Mouse (Mus musculus) embryonic facial prominence, embryonic 14.5 days (tissue): ENCODE results near the gene Rtkn2. TPM values are rescaled to one million over a fixed set of nuclear protein-coding genes. Genes with fewer than 3 reads are reported as not detected.

Experiments used
- ATAC-seq: fragments of 200-750 bp; cut with Nextera tagmentation; 2 replicates; pipeline ENCODE4 v1.8.0; 2017; ENCODE audit warnings: low read depth, moderate number of reproducible peaks, moderate TSS enrichment
- DNase-seq: peaks from one replicate; pipeline ENCODE4 v3.0.0-alpha.2; 2015; ENCODE audit warnings: low spot score
- H3K27ac ChIP-seq: fragments of 300-500 bp; sonication (generic); replicated peaks from 2 replicates; pipeline ENCODE4 v1.5.1; 2014; ENCODE audit warnings: low read depth, mild to moderate bottlenecking, low read length, moderate library complexity
- H3K27me3 ChIP-seq: fragments of 300-500 bp; sonication (generic); replicated peaks from 2 replicates; pipeline ENCODE4 v1.6.1; 2014; ENCODE audit warnings: low read length; ENCODE audit not compliant: control insufficient read depth, insufficient read depth
- H3K36me3 ChIP-seq: fragments of 300-500 bp; sonication (generic); 2 replicates; pipeline ENCODE4 v1.6.1; 2014; ENCODE audit warnings: low read length, mixed read lengths; ENCODE audit not compliant: control insufficient read depth, insufficient read depth
- H3K4me1 ChIP-seq: fragments of 300-500 bp; sonication (generic); 2 replicates; pipeline ENCODE4 v1.6.1; 2014; ENCODE audit warnings: antibody characterized with exemption, low read length; ENCODE audit not compliant: control insufficient read depth, insufficient read depth
- H3K4me2 ChIP-seq: fragments of 300-500 bp; sonication (generic); 2 replicates; pipeline ENCODE4 v1.6.1; 2014; ENCODE audit warnings: low read depth, mild to moderate bottlenecking, low read length, moderate library complexity, mixed read lengths
- H3K4me3 ChIP-seq: fragments of 300-500 bp; sonication (generic); 2 replicates; pipeline ENCODE4 v1.5.1; 2014; ENCODE audit warnings: low read depth, mild to moderate bottlenecking, low read length
- H3K9ac ChIP-seq: fragments of 300-500 bp; sonication (generic); 2 replicates; pipeline ENCODE4 v1.6.1; 2014; ENCODE audit warnings: low read depth, mild to moderate bottlenecking, low read length, moderate library complexity, mixed read lengths
- H3K9me3 ChIP-seq: fragments of 300-500 bp; sonication (generic); 2 replicates; pipeline ENCODE4 v1.6.1; 2016; ENCODE audit warnings: low read length; ENCODE audit not compliant: control insufficient read depth
- WGBS: fragments of 180-500 bp; shearing (Covaris S2); extraction: QIAGEN DNeasy Blood & Tissue Kit; methylation state at CpG from one replicate; pipeline ENCODE4 v1.1.7; 2014; 5-methylcytosine and 5-hydroxymethylcytosine counted together
- polyA plus RNA-seq: library from polyadenylated mRNA; unstranded; fragments of >200 nt; fragmentation: Nextera tagmentation; extraction: Ambion mirVana; gene quantifications from 2 replicates; pipeline ENCODE4 v1.2.1, GENCODE M21; 2014

Gene Rtkn2
- polyA plus RNA-seq, 1 experiment from 2014 or later, result 5.4 TPM

GRCm38 (mm10) chr10:68009867-68010266 is 30.5 kb downstream of the Rtkn2 start:
- no peaks in the 10 kb centered on the region for H3K4me1 ChIP-seq
- no peak overlapping the region for H3K27ac ChIP-seq
- ATAC-seq, result no peak
- H3K9ac ChIP-seq, result no peak overlapping the region
- H3K4me3 ChIP-seq, result no peak overlapping the region
- H3K4me2 ChIP-seq, result no peak overlapping the region
- 0 out of 2 replicates have a peak, but pooled peaks cover 10% of the 10 kb centered on the region for H3K36me3 ChIP-seq
- WGBS, result 93% methylated on average over 7 of the region's 7 CpGs
- DNase-seq, result no peak
- H3K9me3 ChIP-seq, result no peaks in the 10 kb centered on the region
- no peaks in the 10 kb centered on the region for H3K27me3 ChIP-seq

GRCm38 (mm10) chr10:68013137-68013536 is 33.8 kb downstream of the Rtkn2 start:
- Histone ChIP-seq H3K27ac (no peak overlapping the region), H3K36me3 (0 out of 2 replicates have a peak, but pooled peaks cover 10% of the 10 kb centered on the region), H3K27me3 (no peaks in the 10 kb centered on the region), H3K4me2 (no peak overlapping the region), H3K4me3 (no peak overlapping the region), H3K9me3 (no peaks in the 10 kb centered on the region), H3K9ac (no peak overlapping the region), H3K4me1 (no peaks in the 10 kb centered on the region)
- DNase-seq, result no peak
- 77% methylated on average over 2 of the region's 2 CpGs for WGBS
- ATAC-seq, result no peak

GRCm38 (mm10) chr10:68020755-68021154 is 41.4 kb downstream of the Rtkn2 start:
- H3K9me3 ChIP-seq, result peaks cover 7% of the 10 kb centered on the region; the same call in 1 of the 2 replicates
- H3K4me3 ChIP-seq, result no peak overlapping the region
- no peak overlapping the region for H3K27ac ChIP-seq
- ATAC-seq, result no peak
- no peaks in the 10 kb centered on the region for H3K4me1 ChIP-seq
- no peak overlapping the region for H3K4me2 ChIP-seq
- WGBS, result 85% methylated on average over 2 of the region's 2 CpGs
- H3K9ac ChIP-seq, result no peak overlapping the region
- no peaks in the 10 kb centered on the region for H3K27me3 ChIP-seq
- DNase-seq, result no peak
- peaks cover 9% of the 10 kb centered on the region; the same call in 1 of the 2 replicates for H3K36me3 ChIP-seq

GRCm38 (mm10) chr10:68025660-68026059 is 46.3 kb downstream of the Rtkn2 start:
- WGBS, result 57% methylated on average over 3 of the region's 3 CpGs
- Histone ChIP-seq H3K4me2 (no peak overlapping the region), H3K27ac (no peak overlapping the region), H3K27me3 (no peaks in the 10 kb centered on the region), H3K4me1 (no peaks in the 10 kb centered on the region), H3K9me3 (no peaks in the 10 kb centered on the region), H3K36me3 (no peaks in the 10 kb centered on the region), H3K4me3 (no peak overlapping the region), H3K9ac (no peak overlapping the region)
- DNase-seq, result no peak
- no peak for ATAC-seq

GRCm38 (mm10) chr10:68028327-68029080 is 49.1 kb downstream of the Rtkn2 start:
- Histone ChIP-seq H3K27me3 (no peaks in the 10 kb centered on the region), H3K36me3 (no peaks in the 10 kb centered on the region), H3K4me3 (no peak overlapping the region), H3K9ac (no peak overlapping the region), H3K27ac (no peak overlapping the region), H3K4me2 (no peak overlapping the region), H3K4me1 (no peaks in the 10 kb centered on the region), H3K9me3 (no peaks in the 10 kb centered on the region)
- WGBS, result 57% methylated on average over 12 of the region's 12 CpGs
- no peak for ATAC-seq
- DNase-seq, result no peak

- no peaks in the 10 kb centered on the region for H3K27me3 ChIP-seq
- H3K9me3 ChIP-seq, result no peaks in the 10 kb centered on the region
- no peak for ATAC-seq
- H3K9ac ChIP-seq, result no peak overlapping the region
- H3K4me1 ChIP-seq, result no peaks in the 10 kb centered on the region
- DNase-seq, result no peak
- no peak overlapping the region for H3K4me2 ChIP-seq
- H3K36me3 ChIP-seq, result 0 out of 2 replicates have a peak, but pooled peaks cover 1% of the 10 kb centered on the region
- no peak overlapping the region for H3K27ac ChIP-seq
- WGBS, result 77% methylated on average over 5 of the region's 5 CpGs
- H3K4me3 ChIP-seq, result no peak overlapping the region
These were observed 49.8 kb downstream of the Rtkn2 start for GRCm38 (mm10) chr10:68029081-68029626.

GRCm38 (mm10) chr10:68030027-68030426 is 50.7 kb downstream of the Rtkn2 start:
- 84% methylated on average over 6 of the region's 6 CpGs for WGBS
- ATAC-seq, result no peak
- H3K9ac ChIP-seq, result no peak overlapping the region
- H3K4me3 ChIP-seq, result no peak overlapping the region
- H3K27ac ChIP-seq, result no peak overlapping the region
- no peak overlapping the region for H3K4me2 ChIP-seq
- H3K36me3 ChIP-seq, result 0 out of 2 replicates have a peak, but pooled peaks cover 4% of the 10 kb centered on the region
- H3K27me3 ChIP-seq, result no peaks in the 10 kb centered on the region
- DNase-seq, result no peak
- no peaks in the 10 kb centered on the region for H3K4me1 ChIP-seq
- H3K9me3 ChIP-seq, result no peaks in the 10 kb centered on the region

- Histone ChIP-seq H3K4me2 (no peak overlapping the region), H3K4me3 (no peak overlapping the region), H3K27me3 (no peaks in the 10 kb centered on the region), H3K9ac (no peak overlapping the region), H3K27ac (no peak overlapping the region), H3K9me3 (0 out of 2 replicates have a peak, but pooled peaks cover 3% of the 10 kb centered on the region), H3K4me1 (no peaks in the 10 kb centered on the region), H3K36me3 (peaks cover 9% of the 10 kb centered on the region; the same call in 1 of the 2 replicates)
- DNase-seq (peak; percentile 22), ATAC-seq (peak; percentile 61; the same call in 1 of the 2 replicates)
- WGBS, result 83% methylated on average over 20 of the region's 20 CpGs
These were observed 56.5 kb downstream of the Rtkn2 start for GRCm38 (mm10) chr10:68035707-68036367.
